Mouse (Mus musculus): Measurements from ENCODE around the gene Sorcs2.
"Not testable (repeated sequence)": the region's sequence is repeated elsewhere in the genome, so short reads cannot be mapped to it uniquely, and the experiment has no call there.

Sorcs2 gene

GRCm38 (mm10) chr5:36391751-36392150, 6.2 kb downstream of the Sorcs2 start:
- in situ Hi-C loops (cut with MboI, MseI): no loop called here

- in situ Hi-C loops (cut with MboI, MseI): not testable (repeated sequence)
Observed at GRCm38 (mm10) chr5:36390591-36390927, 7.4 kb downstream of the Sorcs2 start.

GRCm38 (mm10) chr5:36389731-36390590, 8.0 kb downstream of the Sorcs2 start:
- in situ Hi-C loops (cut with MboI, MseI): loop anchor here (5.0 kb wide), 1 partner anchor 343 kb away; no protein-coding TSS in a partner anchor

- in situ Hi-C loops (cut with MboI, MseI): loop anchor here (5.0 kb wide), 1 partner anchor 338 kb away; no protein-coding TSS in a partner anchor
Observed at GRCm38 (mm10) chr5:36385062-36385461, 12.9 kb downstream of the Sorcs2 start.

- in situ Hi-C loops (cut with MboI, MseI): no loop called here
Observed at GRCm38 (mm10) chr5:36383431-36383830, 14.5 kb downstream of the Sorcs2 start.

GRCm38 (mm10) chr5:36382721-36383120, 15.2 kb downstream of the Sorcs2 start:
- in situ Hi-C loops (cut with MboI, MseI): no loop called here

- in situ Hi-C loops (cut with MboI, MseI): no loop called here
Observed at GRCm38 (mm10) chr5:36382134-36382693, 15.7 kb downstream of the Sorcs2 start.

- in situ Hi-C loops (cut with MboI, MseI): loop anchor here (10.0 kb wide), 1 partner anchor 1865 kb away; the partner anchor contains the start of gene Tnip2
Observed at GRCm38 (mm10) chr5:36379938-36380511, 17.9 kb downstream of the Sorcs2 start.

GRCm38 (mm10) chr5:36378370-36378738, 19.6 kb downstream of the Sorcs2 start:
- in situ Hi-C loops (cut with MboI, MseI): loop anchor here (10.0 kb wide), 1 partner anchor 1864 kb away; the partner anchor contains the start of gene Tnip2

GRCm38 (mm10) chr5:36377456-36378369, 20.2 kb downstream of the Sorcs2 start:
- in situ Hi-C loops (cut with MboI, MseI): loop anchor here (10.0 kb wide), 1 partner anchor 1863 kb away; the partner anchor contains the start of gene Tnip2

- in situ Hi-C loops (cut with MboI, MseI): loop anchor here (10.0 kb wide), 1 partner anchor 1861 kb away; the partner anchor contains the start of gene Tnip2
Observed at GRCm38 (mm10) chr5:36375886-36376285, 22.1 kb downstream of the Sorcs2 start.

GRCm38 (mm10) chr5:36374221-36375050, 23.5 kb downstream of the Sorcs2 start:
- in situ Hi-C loops (cut with MboI, MseI): loop anchor here (10.0 kb wide), 1 partner anchor 1860 kb away; the partner anchor contains the start of gene Tnip2

GRCm38 (mm10) chr5:36373246-36373891, 24.6 kb downstream of the Sorcs2 start:
- in situ Hi-C loops (cut with MboI, MseI): loop anchor here (10.0 kb wide), 1 partner anchor 1859 kb away; the partner anchor contains the start of gene Tnip2

GRCm38 (mm10) chr5:36371731-36372130, 26.2 kb downstream of the Sorcs2 start:
- in situ Hi-C loops (cut with MboI, MseI): loop anchor here (10.0 kb wide), 1 partner anchor 1857 kb away; the partner anchor contains the start of gene Tnip2

- in situ Hi-C loops (cut with MboI, MseI): no loop called here
Observed at GRCm38 (mm10) chr5:36369261-36369684, 28.7 kb downstream of the Sorcs2 start.

GRCm38 (mm10) chr5:36368511-36369135, 29.3 kb downstream of the Sorcs2 start:
- in situ Hi-C loops (cut with MboI, MseI): no loop called here

- in situ Hi-C loops (cut with MboI, MseI): no loop called here
Observed at GRCm38 (mm10) chr5:36367911-36368310, 30.0 kb downstream of the Sorcs2 start.

- in situ Hi-C loops (cut with MboI, MseI): no loop called here
Observed at GRCm38 (mm10) chr5:36367181-36367610, 30.7 kb downstream of the Sorcs2 start.

GRCm38 (mm10) chr5:36361749-36362148, 36.2 kb downstream of the Sorcs2 start:
- in situ Hi-C loops (cut with MboI, MseI): no loop called here

All from regulatory T cell (primary cell).